Mouse (Mus musculus) ES-Bruce4 (cell line): ENCODE measurements at regions not wholly inside any gene's neighbourhood (a gene's known extent, or its start where the extent isn't known, plus 50 kb on each side); places are given as distances from the start of the nearest gene placed in this dataset.

Source experiments
- CTCF ChIP-seq: IDR thresholded peaks from one replicate; pipeline ENCODE4 v1.8.1; 2011; ENCODE audit warnings: low read depth, low read length
- EP300 ChIP-seq: IDR thresholded peaks from 2 replicates; pipeline ENCODE4 v1.6.1; 2011; ENCODE audit warnings: low read depth, low read length; ENCODE audit not compliant: insufficient read depth
- POLR2A ChIP-seq: IDR thresholded peaks from one replicate; pipeline ENCODE4 v1.8.1; 2011; ENCODE audit warnings: low read length; ENCODE audit not compliant: insufficient read depth

GRCm38 (mm10) chr4:55663856-55664255 lies 131.6 kb upstream of the Klf4 start:
- TF ChIP-seq CTCF (no peak), EP300 (no peak), POLR2A (no peak)
